Mouse (Mus musculus): ENCODE data around the gene Olfr558.

Olfr558 gene

DNA sequence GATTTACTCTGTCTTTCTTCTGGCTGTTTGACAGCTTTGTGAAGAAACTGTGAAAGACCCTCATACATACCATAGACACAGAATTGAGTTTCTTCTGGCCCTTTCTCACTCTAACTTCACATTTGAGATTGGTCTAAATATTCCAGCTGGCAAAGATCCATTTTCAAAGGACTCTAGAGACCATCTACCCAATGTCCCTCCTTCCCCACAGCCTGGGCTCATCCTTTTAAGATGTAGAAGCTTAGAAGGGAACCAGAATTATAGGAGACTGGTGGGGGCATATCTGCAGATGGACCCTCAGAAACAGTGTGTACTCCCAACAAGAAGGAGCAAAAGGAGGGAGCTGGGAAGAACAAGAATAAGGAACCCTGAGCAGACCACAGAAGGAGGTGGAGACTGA is at the start of gene Olfr558:
TSS of gene Olfr558 (plus strand) at position 301 of the 400 bp plus-strand sequence.
- DNase-seq (ENCODE audit: low read depth, low spot score), result no peak

DNA sequence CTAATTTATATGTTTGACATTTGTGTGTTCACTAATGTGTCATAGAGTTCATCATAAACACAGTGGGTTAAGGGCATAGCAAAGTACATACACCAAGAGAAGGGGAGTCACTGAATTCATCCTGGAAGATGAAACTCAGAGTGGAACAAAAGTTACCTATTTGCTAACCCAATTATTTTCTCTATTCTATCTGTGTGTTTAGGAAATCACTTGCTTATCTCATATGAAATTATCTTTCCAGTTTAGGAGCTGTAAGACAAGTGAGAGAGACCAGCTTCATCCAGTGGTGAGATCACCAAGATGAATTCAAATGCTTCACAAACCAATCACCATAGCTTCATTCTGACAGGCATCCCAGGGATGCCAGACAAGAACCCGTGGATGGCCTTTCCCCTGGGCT is 43.5 kb upstream of the Olfr558 start, which contains the start of gene Olfr555:
TSS of gene Olfr555 (plus strand) at position 301 of the 400 bp plus-strand sequence.
- DNase-seq (ENCODE audit: low read depth, low spot score), result no peak

DNA sequence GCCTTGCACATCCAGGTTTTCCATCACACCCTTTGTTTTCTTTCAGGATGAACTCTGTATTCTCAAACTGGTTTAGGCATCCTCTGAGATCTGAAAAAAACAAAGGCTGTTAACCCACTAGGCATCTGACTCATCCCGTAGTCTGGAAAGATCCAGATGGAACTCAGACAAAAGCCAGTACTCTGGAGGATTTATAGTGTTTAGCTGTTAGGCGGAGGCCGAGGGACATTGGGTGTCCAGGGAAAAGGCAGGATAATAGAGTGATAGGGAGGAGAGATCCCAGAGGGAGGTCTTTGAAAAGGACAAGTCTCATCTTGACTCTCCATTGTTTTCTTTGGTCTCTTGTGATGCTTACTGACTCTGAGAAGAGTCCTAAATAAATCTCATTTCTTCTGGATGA is 37.4 kb upstream of the Olfr558 start, which contains the start of gene Olfr556:
TSS of gene Olfr556 (plus strand) at position 301 of the 400 bp plus-strand sequence.
- no peak for DNase-seq (ENCODE audit: low read depth, low spot score)

DNA sequence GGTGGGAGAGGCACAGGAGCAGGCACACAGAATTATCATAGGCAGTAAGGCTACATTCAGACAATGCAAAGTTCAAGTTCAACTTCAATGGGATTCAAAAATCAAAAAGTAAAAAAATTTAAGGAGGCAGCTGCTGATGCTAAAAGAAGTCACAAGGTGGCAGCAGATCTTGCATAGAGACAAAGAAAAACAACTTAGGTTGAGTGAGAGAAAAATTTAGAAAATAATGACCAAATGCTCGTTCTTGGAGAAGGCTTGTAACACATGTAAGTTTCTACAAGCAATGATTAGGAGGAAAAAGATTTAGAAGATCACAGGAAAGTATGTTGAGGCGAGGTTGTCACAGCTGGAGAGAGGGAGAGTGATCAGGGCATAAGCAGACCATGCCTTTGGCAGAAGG is 36.6 kb upstream of the Olfr558 start:
- DNase-seq (ENCODE audit: low read depth, low spot score), result no peak

DNA sequence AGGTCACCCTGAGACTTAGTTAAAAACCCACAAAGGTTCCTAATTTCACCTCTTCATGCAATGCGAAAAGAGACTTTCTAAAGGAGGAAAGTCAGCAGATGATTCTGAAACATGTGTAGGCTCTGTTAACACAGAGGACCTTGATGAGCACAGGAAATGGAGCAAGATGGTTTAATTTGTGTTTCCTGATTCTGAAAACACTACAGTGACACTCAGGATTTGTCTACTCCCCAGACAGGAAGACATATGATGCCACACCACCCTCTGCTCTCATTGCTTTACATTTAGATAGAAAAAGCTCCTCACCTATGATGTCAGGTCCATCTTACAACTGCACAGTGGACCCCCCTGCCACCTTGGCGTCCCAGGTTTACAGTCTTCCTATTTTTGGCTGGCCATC is 25.8 kb upstream of the Olfr558 start:
- DNase-seq (ENCODE audit: low read depth, low spot score), result no peak

DNA sequence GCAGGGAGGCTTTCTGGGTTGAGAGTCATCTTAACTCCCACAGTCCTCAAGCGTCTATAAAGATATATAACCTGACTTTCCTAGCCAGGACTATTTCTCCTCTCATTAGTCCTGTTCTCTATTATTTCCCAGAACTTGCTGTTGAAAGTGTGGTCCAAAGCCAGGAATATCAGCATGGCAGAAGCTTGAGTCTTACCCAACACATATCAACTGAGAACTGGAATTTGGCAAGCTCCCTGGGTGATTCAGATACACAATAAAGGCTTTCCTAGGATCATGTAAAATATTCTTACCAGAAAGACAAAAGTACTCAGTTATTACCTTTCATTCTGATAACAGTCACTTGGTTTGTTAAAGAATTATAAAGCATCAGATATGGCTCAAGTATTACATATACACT is 20.1 kb upstream of the Olfr558 start:
- no peak for DNase-seq (ENCODE audit: low read depth, low spot score)

DNA sequence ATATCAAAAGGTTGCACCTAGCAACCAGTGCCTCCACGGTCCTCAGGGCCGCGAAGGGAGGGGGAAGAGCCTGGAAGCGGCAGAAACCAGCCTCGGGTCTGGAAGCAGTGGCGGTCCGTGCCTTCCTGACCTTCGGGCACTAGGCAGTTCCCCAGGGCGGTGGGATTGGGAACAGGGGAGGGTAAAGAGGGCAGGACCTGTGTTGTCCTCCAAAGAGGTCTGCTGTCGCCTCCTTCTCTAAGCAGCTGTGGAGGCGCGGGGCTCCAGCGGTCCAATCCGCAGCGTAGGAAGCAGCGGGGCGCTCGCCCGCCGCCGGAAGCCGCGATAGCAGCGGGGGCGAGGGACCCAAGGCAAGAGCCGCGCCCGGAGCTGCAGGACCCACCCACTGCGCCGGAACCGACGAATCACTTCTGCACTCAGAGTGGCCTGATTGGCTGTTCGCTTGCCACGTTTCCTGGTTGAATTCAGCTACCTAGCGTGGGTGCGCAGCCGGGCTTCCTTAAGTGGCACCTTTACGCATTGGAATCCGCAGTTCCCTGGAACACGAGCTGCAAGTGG is 15.0 kb upstream of the Olfr558 start, which contains the start of gene Trim68:
TSS of gene Trim68 (minus strand) at position 384 of the 558 bp plus-strand sequence.
- DNase-seq (ENCODE audit: low read depth, low spot score), result peak; percentile 86

DNA sequence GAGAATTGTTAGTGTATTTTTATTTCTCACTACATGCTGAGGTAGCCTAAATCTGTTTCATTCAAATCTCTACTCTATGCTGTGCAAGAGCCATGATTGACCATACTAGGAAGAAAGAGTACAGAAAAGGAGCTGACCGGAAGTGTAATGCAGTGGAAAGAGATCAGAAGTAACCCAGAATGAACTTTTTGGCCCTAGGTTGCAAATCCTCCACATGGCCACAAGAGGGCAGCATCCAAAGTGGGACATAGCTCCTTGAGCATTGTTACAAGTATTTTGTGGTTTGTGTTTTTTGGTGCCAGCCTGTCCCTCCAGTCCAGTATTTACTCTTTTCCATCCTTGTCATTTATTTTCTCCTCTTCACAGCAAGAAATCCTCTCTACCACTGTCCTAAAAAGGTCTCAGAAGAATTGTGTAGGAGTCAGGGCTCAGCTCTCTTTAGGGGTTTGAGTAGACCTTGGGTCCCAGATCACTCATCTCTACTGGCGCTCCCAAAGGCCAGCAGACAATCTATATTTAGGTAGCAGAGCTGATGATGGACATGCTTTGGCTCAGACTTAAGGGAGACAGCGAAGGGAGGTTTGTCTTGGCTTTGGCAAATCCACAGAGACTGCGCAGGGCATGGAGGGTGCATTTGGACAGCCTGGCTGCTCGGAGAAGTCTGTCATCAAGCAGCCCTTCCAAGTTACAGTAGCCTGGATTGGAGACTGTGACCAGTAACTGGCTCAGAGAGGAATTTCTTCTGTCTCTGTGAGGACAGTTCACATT is 6.5 kb upstream of the Olfr558 start, which contains the start of gene Olfr557:
TSS of gene Olfr557 (plus strand) at position 553 of the 768 bp plus-strand sequence.
- DNase-seq (ENCODE audit: low read depth, low spot score), result no peak

DNA sequence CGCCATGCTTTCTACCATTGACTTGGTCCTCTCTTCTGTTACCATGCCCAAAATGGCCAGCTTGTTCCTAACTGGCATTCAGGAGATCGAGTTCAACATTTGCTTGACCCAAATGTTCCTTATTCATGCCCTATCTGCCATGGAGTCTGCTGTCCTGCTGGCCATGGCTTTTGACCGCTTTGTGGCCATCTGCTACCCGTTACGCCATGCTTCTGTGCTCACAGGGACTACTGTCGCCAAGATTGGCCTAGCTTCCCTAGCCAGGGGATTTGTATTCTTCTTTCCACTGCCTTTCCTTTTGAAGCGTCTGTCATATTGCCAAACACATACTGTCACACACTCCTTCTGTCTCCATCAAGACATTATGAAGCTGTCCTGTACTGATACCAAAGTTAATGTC is 3.6 kb upstream of the Olfr558 start:
- DNase-seq (ENCODE audit: low read depth, low spot score), result no peak

DNA sequence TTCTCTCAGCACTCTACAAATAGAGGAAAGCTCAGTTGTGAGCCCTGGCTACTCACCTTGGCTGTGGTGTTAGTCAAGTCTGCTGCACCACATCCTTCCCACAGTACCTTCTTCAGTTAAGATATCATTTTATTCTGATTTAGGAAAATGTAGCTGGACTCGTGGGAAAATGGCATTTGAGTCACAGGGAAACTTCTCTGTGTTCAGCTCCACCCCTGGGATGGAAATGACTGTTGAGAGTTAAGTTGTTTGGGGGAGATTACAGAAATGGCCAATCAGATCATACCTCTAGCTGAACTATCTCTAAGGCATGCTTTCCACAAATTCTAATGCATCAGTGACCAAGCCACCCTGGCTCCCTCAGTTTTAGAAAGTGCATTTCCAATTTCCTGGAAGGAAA is 17.0 kb downstream of the Olfr558 start, which contains the start of gene Olfr33:
TSS of gene Olfr33 (minus strand) at position 101 of the 400 bp plus-strand sequence.
- DNase-seq (ENCODE audit: low read depth, low spot score), result no peak

DNA sequence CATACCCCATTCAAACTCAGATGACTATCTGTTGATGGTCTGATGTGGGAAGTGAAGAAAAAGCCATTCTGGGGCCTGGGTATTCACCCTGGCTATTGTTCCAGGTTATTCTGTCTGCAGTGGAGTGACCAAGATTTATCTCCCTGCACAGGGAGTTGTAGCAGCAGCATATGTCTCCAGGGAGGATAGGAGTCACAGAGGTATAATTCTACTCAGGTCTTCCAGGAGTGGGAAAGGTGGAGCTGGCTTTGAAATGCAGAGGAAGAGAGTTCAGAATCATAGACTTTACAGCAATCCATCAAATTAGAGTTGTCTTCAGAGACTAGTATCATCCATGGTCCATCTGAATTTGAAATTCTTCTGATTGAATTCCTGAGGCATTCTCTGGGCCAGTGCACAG is 25.4 kb downstream of the Olfr558 start, which contains the start of gene Olfr559:
TSS of gene Olfr559 (minus strand) at position 101 of the 400 bp plus-strand sequence.
- no peak for DNase-seq (ENCODE audit: low read depth, low spot score)

DNA sequence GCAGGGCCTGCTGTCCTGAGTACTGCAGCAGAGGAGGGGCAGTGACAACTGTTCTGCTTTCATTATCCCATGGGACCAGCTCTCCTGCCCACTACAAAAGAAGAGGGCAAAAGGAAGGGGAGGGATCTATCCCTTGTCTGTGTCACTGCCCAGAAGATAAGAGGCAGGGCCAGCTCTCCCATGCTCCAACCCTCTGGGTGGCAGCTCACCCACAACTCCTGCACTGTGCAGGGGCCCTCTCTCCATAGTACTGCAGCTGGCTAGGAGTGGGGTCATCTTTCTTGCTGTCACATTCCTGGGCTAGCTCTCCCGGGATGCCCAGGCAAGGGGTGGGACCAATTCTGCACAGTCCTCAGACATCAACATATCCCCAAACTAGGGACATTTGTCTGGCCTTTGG is 31.8 kb downstream of the Olfr558 start:
- no peak for DNase-seq (ENCODE audit: low read depth, low spot score)

DNA sequence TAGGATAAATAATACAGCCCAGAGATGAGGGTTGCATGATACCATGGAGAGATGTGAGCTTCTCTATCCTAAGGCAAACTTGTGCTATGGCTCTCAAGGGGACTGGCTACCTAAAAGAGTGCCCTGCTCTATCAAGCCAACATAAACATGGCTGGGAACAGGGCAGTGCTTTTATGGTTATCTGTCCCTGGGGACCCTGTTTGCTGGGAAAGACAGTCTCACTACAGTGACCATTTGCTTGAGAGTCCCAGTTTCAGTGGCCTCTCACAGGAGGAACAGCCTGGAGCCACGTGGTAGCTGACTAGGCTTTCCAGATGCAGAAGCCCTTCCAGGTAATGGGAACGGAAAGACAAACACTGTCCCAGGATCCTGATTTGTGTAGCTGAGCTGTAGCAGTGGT is 35.7 kb downstream of the Olfr558 start:
- no peak for DNase-seq (ENCODE audit: low read depth, low spot score)

DNA sequence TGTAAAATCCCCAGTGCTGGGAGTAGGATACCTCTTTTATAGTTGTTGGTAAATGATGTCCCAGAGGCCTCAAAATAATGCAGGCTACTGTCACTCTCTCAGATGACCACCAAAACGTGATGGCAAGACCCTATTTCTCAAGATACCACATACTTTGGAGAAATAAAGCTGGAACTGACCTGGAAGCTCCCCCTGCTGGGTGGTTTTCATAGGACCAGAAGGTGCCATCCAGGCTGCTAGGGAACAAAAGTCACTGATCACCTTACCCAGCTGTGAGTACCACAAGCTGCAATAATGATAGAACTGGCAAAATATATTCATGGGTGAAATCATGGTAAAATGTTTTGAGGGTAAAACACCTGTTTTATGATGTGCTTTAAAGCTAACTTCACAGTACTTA is 50.1 kb downstream of the Olfr558 start:
- no peak for DNase-seq (ENCODE audit: low read depth, low spot score)

DNA sequence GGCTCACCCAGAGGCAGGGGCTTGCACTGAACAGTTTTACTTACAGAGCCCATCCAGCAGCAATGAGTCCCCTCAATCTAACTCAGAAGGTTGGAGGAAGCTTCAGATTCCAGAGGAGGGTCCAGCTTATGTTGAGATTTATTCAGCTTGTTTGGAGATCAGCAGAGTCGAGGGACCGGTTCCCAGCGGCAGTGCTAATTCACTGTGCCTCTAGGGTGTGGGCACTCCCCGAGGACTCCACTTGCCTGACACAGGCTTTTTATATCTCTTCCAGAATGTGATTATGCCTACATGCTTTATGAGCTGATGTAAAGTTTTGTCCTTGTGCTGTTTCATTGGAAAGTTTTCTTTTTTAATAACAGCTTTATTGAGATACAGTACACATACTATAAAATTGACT is 57.3 kb downstream of the Olfr558 start, which contains the start of the genes Olfr560 and Olfr78:
TSS of gene Olfr560 (minus strand) at position 101 of the 400 bp plus-strand sequence.
TSS of gene Olfr78 (minus strand) at position 206 of the 400 bp plus-strand sequence.
- DNase-seq (ENCODE audit: low read depth, low spot score), result no peak
